Mouse (Mus musculus): ENCODE data around the gene Sdccag8.
A peak's percentile ranks its signal among the peaks of the same experiment; 100 is the strongest.

Gene Sdccag8

GRCm38 (mm10) chr1:176986275-176986674 is 171.8 kb downstream of the Sdccag8 start:
- no peak for DNase-seq (ENCODE audit: low read depth)

GRCm38 (mm10) chr1:176986990-176987740 is 172.7 kb downstream of the Sdccag8 start:
- DNase-seq (ENCODE audit: low read depth) = no peak

- no peak for DNase-seq (ENCODE audit: low read depth)
Observed at GRCm38 (mm10) chr1:176991473-176991872, 177.0 kb downstream of the Sdccag8 start.

- DNase-seq (ENCODE audit: low read depth) = no peak
Observed at GRCm38 (mm10) chr1:176992517-176992916, 178.1 kb downstream of the Sdccag8 start.

GRCm38 (mm10) chr1:176993141-176994010 is 178.9 kb downstream of the Sdccag8 start:
- no peak for DNase-seq (ENCODE audit: low read depth)

- DNase-seq (ENCODE audit: low read depth) = no peak
Observed at GRCm38 (mm10) chr1:176994087-176994486, 179.6 kb downstream of the Sdccag8 start.

GRCm38 (mm10) chr1:176994707-176995418 is 180.4 kb downstream of the Sdccag8 start:
- no peak for DNase-seq (ENCODE audit: low read depth)

GRCm38 (mm10) chr1:176995419-176995775 is 180.9 kb downstream of the Sdccag8 start:
- DNase-seq (ENCODE audit: low read depth) = no peak

- DNase-seq (ENCODE audit: low read depth) = no peak
Observed at GRCm38 (mm10) chr1:176996166-176996565, 181.7 kb downstream of the Sdccag8 start.

GRCm38 (mm10) chr1:176996630-176997201 is 182.3 kb downstream of the Sdccag8 start:
- peak; percentile 59 for DNase-seq (ENCODE audit: low read depth)

GRCm38 (mm10) chr1:176997254-176997653 is 182.8 kb downstream of the Sdccag8 start:
- no peak for DNase-seq (ENCODE audit: low read depth)

- no peak for DNase-seq (ENCODE audit: low read depth)
Observed at GRCm38 (mm10) chr1:176997711-176998689, 183.5 kb downstream of the Sdccag8 start.

- no peak for DNase-seq (ENCODE audit: low read depth)
Observed at GRCm38 (mm10) chr1:176999011-176999410, 184.6 kb downstream of the Sdccag8 start.

GRCm38 (mm10) chr1:177002951-177003350 is 188.5 kb downstream of the Sdccag8 start:
- DNase-seq (ENCODE audit: low read depth) = no peak

GRCm38 (mm10) chr1:177004041-177004741 is 189.7 kb downstream of the Sdccag8 start:
- no peak for DNase-seq (ENCODE audit: low read depth)

- no peak for DNase-seq (ENCODE audit: low read depth)
Observed at GRCm38 (mm10) chr1:177007405-177007804, 192.9 kb downstream of the Sdccag8 start.

- no peak for DNase-seq (ENCODE audit: low read depth)
Observed at GRCm38 (mm10) chr1:177008777-177009176, 194.3 kb downstream of the Sdccag8 start.

- DNase-seq (ENCODE audit: low read depth) = no peak
Observed at GRCm38 (mm10) chr1:177010041-177010440, 195.6 kb downstream of the Sdccag8 start.

- no peak for DNase-seq (ENCODE audit: low read depth)
Observed at GRCm38 (mm10) chr1:177010607-177011302, 196.3 kb downstream of the Sdccag8 start.

GRCm38 (mm10) chr1:177011688-177012087 is 197.2 kb downstream of the Sdccag8 start:
- no peak for DNase-seq (ENCODE audit: low read depth)

Data from c-Kit-positive CD71-negative TER-119-negative erythroid progenitor cells, embryonic 14.5 days (primary cell).